Mouse (Mus musculus) lung, embryonic 15.5 days (tissue): Measurements from ENCODE around the gene Slc16a13. TPM values are rescaled to one million over a fixed set of nuclear protein-coding genes. Genes with fewer than 3 reads are reported as not detected.
A peak's percentile ranks its signal among the peaks of the same experiment; 100 is the strongest.

ENCODE experiments used
- ATAC-seq: fragments of 200-750 bp; cut with Nextera tagmentation; 2 replicates; pipeline ENCODE4 v1.8.0; 2017; ENCODE audit warnings: moderate number of reproducible peaks, borderline replicate concordance; ENCODE audit not compliant: low FRiP score, low TSS enrichment; ENCODE audit errors: extremely low read depth
- H3K27ac ChIP-seq: fragments of 300-500 bp; sonication (generic); 2 replicates; pipeline ENCODE4 v1.5.1; 2015; ENCODE audit warnings: moderate library complexity, mild to moderate bottlenecking, inconsistent platforms
- H3K27me3 ChIP-seq: fragments of 300-500 bp; sonication (generic); 2 replicates; pipeline ENCODE4 v1.6.1; 2015; ENCODE audit warnings: inconsistent platforms
- H3K36me3 ChIP-seq: fragments of 300-500 bp; sonication (generic); 2 replicates; pipeline ENCODE4 v1.6.1; 2015; ENCODE audit warnings: inconsistent platforms
- H3K4me1 ChIP-seq: fragments of 300-500 bp; sonication (generic); 2 replicates; pipeline ENCODE4 v1.6.1; 2015; ENCODE audit warnings: inconsistent platforms
- H3K4me2 ChIP-seq: fragments of 300-500 bp; sonication (generic); 2 replicates; pipeline ENCODE4 v1.6.1; 2015; ENCODE audit warnings: inconsistent platforms, mild to moderate bottlenecking, moderate library complexity
- H3K4me3 ChIP-seq: fragments of 300-500 bp; sonication (generic); 2 replicates; pipeline ENCODE4 v1.5.1; 2015; ENCODE audit warnings: mild to moderate bottlenecking, inconsistent platforms
- H3K9ac ChIP-seq: fragments of 300-500 bp; sonication (generic); 2 replicates; pipeline ENCODE4 v1.6.1; 2015; ENCODE audit warnings: inconsistent platforms
- H3K9me3 ChIP-seq: fragments of 300-500 bp; sonication (generic); 2 replicates; pipeline ENCODE4 v1.6.1; 2016; ENCODE audit warnings: inconsistent platforms
- WGBS: fragments of 180-500 bp; shearing (Covaris S2); methylation state at CpG from one replicate; pipeline ENCODE4 v1.1.7; 2015; 5-methylcytosine and 5-hydroxymethylcytosine counted together
- polyA plus RNA-seq: library from polyadenylated mRNA; unstranded; fragments of >200 nt; fragmentation: Nextera tagmentation; extraction: Ambion mirVana; gene quantifications from 2 replicates; pipeline ENCODE4 v1.2.1, GENCODE M21; 2015

Gene Slc16a13
- polyA plus RNA-seq, 1 experiment from 2014 or later = 6.0 TPM

DNA sequence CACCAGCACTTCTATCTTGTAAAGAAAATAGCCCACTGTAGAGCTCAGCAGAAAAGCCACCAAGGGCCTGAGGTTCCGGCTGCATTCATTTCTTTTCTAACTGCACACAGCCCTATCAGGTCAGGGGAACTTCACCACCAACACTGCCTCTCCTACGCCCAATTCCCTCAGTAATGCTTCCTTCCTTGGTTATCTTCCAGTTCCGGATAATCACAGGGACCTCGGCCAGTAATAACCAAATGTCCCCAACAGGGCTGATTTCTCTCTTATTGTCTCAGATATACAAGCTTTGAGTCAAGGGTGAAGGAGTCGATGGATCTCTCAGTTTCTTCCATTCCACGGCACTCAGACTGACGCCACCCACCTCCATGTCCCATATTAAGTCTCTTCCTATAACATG is 13.6 kb downstream of the Slc16a13 start:
- no peak overlapping the region for H3K27ac ChIP-seq
- H3K9ac ChIP-seq = no peak overlapping the region
- no peaks in the 10 kb centered on the region for H3K4me1 ChIP-seq
- no peaks in the 10 kb centered on the region for H3K9me3 ChIP-seq
- no peak overlapping the region for H3K4me3 ChIP-seq
- H3K4me2 ChIP-seq = no peak overlapping the region
- H3K36me3 ChIP-seq = no peaks in the 10 kb centered on the region
- WGBS = 71% methylated on average over 7 of the region's 7 CpGs
- H3K27me3 ChIP-seq = 0 out of 2 replicates have a peak, but pooled peaks cover under 1% of the 10 kb centered on the region
- ATAC-seq = no peak

DNA sequence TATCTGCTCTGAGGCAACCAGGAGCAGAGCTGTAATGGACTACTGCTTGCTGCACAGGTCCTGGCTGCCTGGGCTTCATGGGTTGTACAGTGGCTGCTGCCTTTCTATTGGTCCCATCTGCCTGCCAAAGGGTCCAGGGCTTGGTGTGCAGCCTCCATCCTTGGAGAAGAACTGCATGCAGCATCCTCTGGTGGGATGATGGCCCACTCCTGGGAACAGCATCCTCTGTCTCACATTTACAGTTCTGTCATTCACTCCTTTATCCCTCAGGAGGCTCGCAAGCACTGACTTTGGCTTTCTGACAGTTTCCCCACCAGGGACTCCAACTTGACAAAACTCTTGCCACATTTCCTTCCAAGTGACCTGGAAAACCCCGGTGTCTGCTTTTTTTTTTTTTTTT is 14.1 kb downstream of the Slc16a13 start:
- WGBS = 81% methylated on average over 2 of the region's 2 CpGs
- Histone ChIP-seq H3K9ac (no peak overlapping the region), H3K27ac (no peak overlapping the region), H3K4me3 (no peak overlapping the region), H3K9me3 (no peaks in the 10 kb centered on the region), H3K27me3 (no peaks in the 10 kb centered on the region), H3K4me1 (no peaks in the 10 kb centered on the region), H3K4me2 (no peak overlapping the region), H3K36me3 (no peaks in the 10 kb centered on the region)
- no peak for ATAC-seq

DNA sequence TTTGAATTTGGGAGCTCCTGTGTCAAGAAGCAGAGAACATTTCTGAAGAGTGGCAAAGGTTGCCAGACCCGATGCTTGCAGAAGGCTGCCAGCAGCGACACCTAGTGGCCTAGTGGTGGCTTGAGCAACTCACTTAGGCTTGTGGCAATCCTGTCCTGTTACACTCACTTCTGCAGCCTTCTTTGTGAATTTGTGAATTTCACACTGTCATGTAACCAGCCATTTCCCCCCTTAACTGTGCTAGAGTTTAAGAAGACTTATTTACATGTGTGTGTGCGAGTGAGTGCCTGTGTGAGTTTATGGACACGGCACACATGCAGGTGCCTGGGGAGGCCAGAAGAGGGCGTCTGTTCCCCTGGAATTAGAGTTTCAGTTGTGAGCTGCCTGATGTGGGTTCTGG is 19.2 kb downstream of the Slc16a13 start:
- Histone ChIP-seq H3K27me3 (no peaks in the 10 kb centered on the region), H3K36me3 (no peaks in the 10 kb centered on the region), H3K4me3 (no peak overlapping the region), H3K9me3 (no peaks in the 10 kb centered on the region), H3K4me2 (no peak overlapping the region), H3K4me1 (no peaks in the 10 kb centered on the region), H3K27ac (no peak overlapping the region), H3K9ac (no peak overlapping the region)
- no peak for ATAC-seq
- WGBS = 41% methylated on average over 5 of the region's 5 CpGs

DNA sequence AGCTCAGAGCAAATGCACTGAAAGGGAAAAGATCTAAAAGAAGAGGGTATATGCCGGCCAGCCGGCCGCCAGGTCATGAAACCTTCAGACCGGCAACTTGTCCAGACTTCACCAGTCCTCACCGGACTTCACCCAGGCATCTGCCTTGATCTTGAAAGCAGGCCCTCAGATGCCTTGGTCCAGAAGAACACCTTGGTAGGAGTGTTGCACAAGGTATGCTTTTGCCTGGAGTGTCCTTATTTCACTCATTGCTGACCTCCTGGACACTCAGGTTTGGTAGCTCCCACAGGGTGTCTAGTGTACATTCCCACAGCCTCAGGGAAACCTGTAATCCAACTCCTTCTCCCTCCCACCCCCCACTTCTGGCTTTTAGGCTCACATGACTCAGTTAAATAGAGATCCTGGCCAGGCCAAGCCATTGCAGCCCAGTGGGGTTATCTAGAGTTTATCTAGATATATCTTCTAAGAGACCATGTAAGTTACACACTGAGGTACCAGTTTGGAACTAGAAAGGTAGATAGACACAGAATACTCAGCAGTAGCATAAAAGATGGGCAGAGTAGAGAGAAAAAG is 20.7 kb downstream of the Slc16a13 start:
- H3K27me3 ChIP-seq = no peaks in the 10 kb centered on the region
- ATAC-seq = no peak
- no peaks in the 10 kb centered on the region for H3K36me3 ChIP-seq
- H3K9ac ChIP-seq = no peak overlapping the region
- 77% methylated on average over 5 of the region's 5 CpGs for WGBS
- H3K4me2 ChIP-seq = no peak overlapping the region
- no peak overlapping the region for H3K4me3 ChIP-seq
- H3K27ac ChIP-seq = no peak overlapping the region
- no peaks in the 10 kb centered on the region for H3K4me1 ChIP-seq
- H3K9me3 ChIP-seq = no peaks in the 10 kb centered on the region

DNA sequence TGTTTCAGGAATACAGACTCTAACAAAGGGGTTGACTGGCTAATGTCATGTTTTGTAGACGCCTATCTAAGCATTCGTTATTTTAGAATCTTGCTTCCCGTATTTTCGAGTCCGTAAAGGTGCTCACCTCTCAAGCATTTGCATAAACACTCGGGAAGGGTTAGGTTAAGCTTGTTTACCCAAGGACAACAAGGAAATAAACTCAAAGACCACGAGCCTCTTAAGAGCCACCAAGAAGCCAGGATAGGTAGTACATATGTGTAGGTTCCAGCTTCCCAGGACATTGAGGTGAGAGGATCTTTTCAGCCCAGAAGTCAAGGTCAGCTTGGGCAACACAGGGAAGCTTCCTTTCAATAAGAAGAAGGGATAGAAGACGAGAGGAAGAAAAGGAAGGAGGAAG is 21.8 kb downstream of the Slc16a13 start:
- no peaks in the 10 kb centered on the region for H3K27me3 ChIP-seq
- 65% methylated on average over 8 of the region's 8 CpGs for WGBS
- H3K4me2 ChIP-seq = no peak overlapping the region
- no peak overlapping the region for H3K9ac ChIP-seq
- no peak overlapping the region for H3K4me3 ChIP-seq
- ATAC-seq = no peak
- H3K36me3 ChIP-seq = no peaks in the 10 kb centered on the region
- H3K9me3 ChIP-seq = no peaks in the 10 kb centered on the region
- no peak overlapping the region for H3K27ac ChIP-seq
- peaks cover 3% of the 10 kb centered on the region; the same call in 1 of the 2 replicates for H3K4me1 ChIP-seq

DNA sequence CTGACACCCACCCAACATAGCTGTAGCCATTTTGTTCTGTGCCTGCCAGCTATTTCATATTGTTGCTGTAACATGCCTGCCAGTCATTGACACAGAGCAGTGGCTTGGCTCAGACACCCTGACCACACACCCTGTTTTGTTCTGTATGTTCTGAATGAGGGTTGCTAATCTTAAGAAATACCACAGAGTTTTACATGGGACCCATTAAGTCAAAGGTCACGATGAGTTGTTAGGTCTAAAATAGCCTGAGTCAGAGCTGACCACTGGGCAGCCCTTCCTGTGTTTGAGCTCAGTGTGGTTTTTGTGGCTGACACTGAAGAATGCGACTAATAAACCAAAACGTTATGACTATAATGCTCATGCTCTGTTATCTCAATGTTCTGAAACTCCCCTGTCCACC is 22.5 kb downstream of the Slc16a13 start:
- WGBS = 74% methylated on average over 3 of the region's 3 CpGs

DNA sequence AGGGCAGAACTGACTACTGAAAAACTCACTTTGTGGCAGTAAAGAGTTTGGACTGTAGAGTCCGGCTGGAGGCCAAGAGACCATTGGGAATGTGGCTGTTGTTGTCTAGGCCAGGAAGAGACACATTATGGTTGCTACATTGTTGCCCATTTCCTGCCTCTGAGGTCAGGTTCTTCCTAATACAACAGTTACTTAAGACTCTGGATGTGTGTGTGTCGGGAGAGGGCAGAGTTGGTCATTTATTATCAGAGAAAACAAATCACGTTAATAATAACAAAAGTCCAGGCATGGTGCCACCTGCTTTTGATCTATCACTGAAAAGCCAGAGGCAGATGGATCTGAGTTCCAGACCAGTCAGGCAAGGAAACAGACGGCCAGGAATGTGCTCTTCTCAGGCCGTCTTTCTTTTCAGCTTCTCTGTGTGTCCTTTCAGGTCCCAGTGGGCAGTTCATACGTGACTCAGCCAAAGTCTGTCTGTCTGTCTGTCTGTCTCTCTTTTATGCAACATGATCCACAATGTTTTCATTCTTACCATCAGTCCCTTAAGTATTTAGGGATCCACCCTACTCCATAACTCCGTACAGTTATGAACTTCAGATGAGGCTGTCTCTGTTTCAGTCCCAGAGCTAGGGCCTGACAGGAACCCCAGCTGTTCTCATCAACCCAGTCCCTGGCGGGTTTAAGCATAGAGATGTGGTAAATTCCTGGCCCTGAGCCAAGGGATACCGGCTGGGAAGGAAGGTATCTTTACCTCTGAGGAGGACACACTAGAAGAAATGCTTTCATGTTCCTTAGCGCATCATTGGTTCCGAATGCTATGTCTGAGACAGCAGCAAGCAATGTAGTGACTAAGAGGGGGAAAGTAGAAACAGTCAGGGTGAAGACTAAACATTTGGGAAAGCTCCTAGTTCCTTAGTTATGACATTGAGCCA is 27.2 kb downstream of the Slc16a13 start:
- Histone ChIP-seq H3K4me1 (peaks cover 15% of the 10 kb centered on the region; the same call in 1 of the 2 replicates), H3K27me3 (no peaks in the 10 kb centered on the region), H3K4me2 (peak overlapping the region; percentile 13; the same call in 1 of the 2 replicates), H3K36me3 (no peaks in the 10 kb centered on the region), H3K27ac (peak overlapping the region; percentile 54), H3K9me3 (no peaks in the 10 kb centered on the region), H3K9ac (no peak overlapping the region), H3K4me3 (no peak overlapping the region)
- WGBS = 36% methylated on average over 11 of the region's 11 CpGs
- ATAC-seq = peak; percentile 59

More for the DNA sequence above, 22.5 kb downstream of the Slc16a13 start:
- no peaks in the 10 kb centered on the region for H3K36me3 ChIP-seq
- H3K9ac ChIP-seq = no peak overlapping the region
- no peak overlapping the region for H3K4me2 ChIP-seq
- no peak overlapping the region for H3K4me3 ChIP-seq
- H3K27me3 ChIP-seq = no peaks in the 10 kb centered on the region
- no peak overlapping the region for H3K27ac ChIP-seq
- ATAC-seq = no peak
- peaks cover 11% of the 10 kb centered on the region; the same call in 1 of the 2 replicates for H3K4me1 ChIP-seq
- no peaks in the 10 kb centered on the region for H3K9me3 ChIP-seq

DNA sequence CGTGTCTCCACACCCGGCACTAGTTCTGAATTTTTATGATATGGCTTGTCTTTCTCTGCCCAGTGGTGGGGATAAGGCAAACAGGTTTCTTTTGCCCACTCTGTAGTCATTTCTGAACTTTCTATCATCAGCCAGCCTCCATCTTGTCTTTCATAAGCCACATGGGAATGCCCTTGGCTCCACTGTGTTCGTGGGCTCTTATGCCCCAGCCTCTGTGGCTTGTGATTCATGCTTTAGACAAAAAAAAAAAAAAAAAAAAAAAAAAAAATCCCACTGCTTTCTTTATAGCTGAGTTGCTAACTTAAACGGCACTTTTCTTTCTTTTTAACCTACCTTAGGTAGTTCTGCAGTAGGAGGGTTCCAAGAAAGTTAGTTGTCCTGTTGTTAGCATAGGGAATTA is 28.7 kb downstream of the Slc16a13 start:
- H3K4me3 ChIP-seq = no peak overlapping the region
- H3K4me2 ChIP-seq = no peak overlapping the region
- H3K27ac ChIP-seq = no peak overlapping the region
- ATAC-seq = no peak
- H3K9me3 ChIP-seq = no peaks in the 10 kb centered on the region
- peaks cover 15% of the 10 kb centered on the region; the same call in 1 of the 2 replicates for H3K4me1 ChIP-seq
- H3K27me3 ChIP-seq = no peaks in the 10 kb centered on the region
- 76% methylated on average over 4 of the region's 4 CpGs for WGBS
- H3K9ac ChIP-seq = no peak overlapping the region
- H3K36me3 ChIP-seq = no peaks in the 10 kb centered on the region

DNA sequence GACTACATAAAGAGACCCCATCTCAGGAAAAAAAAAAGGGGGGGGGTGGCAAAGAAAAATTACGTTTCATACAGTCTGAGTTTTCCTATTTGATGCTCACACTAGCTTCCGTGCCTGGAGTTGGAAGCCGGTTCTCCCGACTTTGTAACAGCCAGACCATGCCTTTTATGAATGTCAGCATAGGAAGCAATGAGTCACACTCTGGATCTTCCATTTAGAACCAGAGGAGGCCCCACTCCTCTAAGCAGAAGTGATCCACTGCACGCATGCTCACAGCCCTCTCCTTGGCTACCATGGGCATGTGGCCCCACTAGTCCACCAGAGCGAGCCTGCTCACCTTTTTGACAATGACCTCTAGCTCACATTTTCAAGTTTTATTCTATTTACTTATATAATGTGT is 29.7 kb downstream of the Slc16a13 start:
- no peak overlapping the region for H3K4me2 ChIP-seq
- H3K27me3 ChIP-seq = no peaks in the 10 kb centered on the region
- H3K9me3 ChIP-seq = no peaks in the 10 kb centered on the region
- 75% methylated on average over 6 of the region's 6 CpGs for WGBS
- no peak for ATAC-seq
- no peak overlapping the region for H3K9ac ChIP-seq
- H3K27ac ChIP-seq = no peak overlapping the region
- no peak overlapping the region for H3K4me3 ChIP-seq
- no peaks in the 10 kb centered on the region for H3K36me3 ChIP-seq
- peaks cover 15% of the 10 kb centered on the region; the same call in 1 of the 2 replicates for H3K4me1 ChIP-seq

DNA sequence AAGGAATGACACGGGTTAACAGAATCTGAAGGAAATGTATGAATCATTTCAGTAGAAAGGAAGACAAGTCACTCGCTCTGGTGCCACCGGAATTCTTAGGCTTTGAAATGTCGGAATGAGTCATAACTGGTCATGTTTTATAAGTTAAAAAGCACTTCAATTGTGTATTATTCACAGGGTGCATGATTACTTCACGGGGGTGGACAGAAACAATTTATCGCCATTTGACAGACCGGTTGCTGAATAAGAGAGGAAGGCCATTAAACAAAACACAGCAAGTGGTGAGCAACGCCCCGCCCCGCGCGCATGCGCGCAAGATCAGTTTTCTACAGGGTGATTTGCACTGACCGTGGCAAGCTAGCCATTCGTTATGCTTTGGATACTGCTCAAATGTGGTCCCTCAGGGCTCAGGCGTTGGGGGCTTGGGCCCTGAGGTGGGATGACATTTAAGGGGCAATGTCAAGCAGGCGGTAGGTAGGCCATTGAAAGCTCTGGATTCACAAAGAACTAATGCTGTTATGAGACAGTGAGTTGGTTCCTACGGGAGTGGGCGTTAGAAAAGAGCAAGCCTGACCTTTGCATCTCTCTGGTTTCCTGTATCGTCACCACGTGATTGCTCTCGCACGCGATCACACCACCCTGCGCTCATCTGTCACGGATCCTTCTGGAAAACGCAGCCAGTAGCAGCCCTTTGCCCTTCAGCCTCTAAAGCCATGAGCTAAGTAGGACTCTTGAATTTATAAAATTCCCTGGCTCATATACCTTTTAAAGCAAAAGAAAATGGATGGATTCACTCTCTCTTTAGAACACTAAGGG is 31.3 kb downstream of the Slc16a13 start:
- Histone ChIP-seq H3K4me3 (no peak overlapping the region), H3K9me3 (no peaks in the 10 kb centered on the region), H3K4me2 (no peak overlapping the region), H3K27ac (no peak overlapping the region), H3K27me3 (no peaks in the 10 kb centered on the region), H3K36me3 (no peaks in the 10 kb centered on the region), H3K9ac (no peak overlapping the region), H3K4me1 (peaks cover 15% of the 10 kb centered on the region; the same call in 1 of the 2 replicates)
- ATAC-seq = no peak
- 77% methylated on average over 28 of the region's 28 CpGs for WGBS

DNA sequence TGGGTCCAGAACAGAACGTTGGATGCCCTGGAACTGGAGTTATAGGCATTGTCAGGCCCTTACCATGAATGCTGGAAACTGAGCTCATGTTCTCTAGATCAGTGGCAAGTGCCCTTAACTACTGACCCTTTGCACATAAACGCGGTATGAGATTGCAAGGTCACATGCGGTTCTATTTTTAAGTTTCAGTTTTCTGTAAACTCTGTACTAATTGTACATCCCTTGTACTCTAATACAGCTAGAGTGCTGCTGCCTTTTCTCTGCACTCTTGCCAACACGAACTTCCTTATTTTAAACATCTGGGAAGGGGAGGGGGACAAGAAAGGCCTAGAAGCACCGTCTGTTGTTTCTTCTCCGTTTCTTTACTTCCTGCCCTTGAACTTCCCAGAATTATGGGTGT is 35.7 kb downstream of the Slc16a13 start:
- H3K27ac ChIP-seq = no peak overlapping the region
- no peak overlapping the region for H3K4me3 ChIP-seq
- no peak for ATAC-seq
- no peak overlapping the region for H3K4me2 ChIP-seq
- no peaks in the 10 kb centered on the region for H3K4me1 ChIP-seq
- H3K9ac ChIP-seq = no peak overlapping the region
- 53% methylated on average over 7 of the region's 7 CpGs for WGBS
- H3K27me3 ChIP-seq = no peaks in the 10 kb centered on the region
- H3K9me3 ChIP-seq = no peaks in the 10 kb centered on the region
- H3K36me3 ChIP-seq = no peaks in the 10 kb centered on the region
